Mouse (Mus musculus): ENCODE measurements at regions not wholly inside any gene's neighbourhood (a gene's known extent, or its start where the extent isn't known, plus 50 kb on each side); places are given as distances from the start of the nearest gene placed in this dataset.

DNA sequence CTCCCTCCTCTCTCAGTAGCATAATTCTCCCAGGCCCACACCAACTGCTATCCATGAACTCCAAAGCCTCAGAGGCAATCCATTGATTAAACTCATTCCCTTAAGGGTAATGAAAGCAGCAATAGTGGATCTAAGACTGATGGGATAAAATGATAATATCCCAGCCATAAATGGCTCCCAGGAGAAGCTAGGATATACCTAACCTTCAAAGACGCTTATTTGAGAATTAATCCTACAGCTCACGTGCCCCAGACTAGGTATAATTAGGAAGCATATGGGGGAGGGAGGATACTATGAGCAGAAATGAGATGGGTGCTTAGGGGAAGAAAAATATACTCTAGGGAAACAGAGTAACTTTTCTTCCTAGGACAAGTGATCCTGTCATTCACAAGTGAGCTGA, 52.8 kb upstream of the Rnf32 start:
- DNase-seq = no peak
- intact Hi-C loops (cut with DNase I) = no loop called here
- Histone ChIP-seq H3K27ac (no peak overlapping the region), H3K4me3 (no peak overlapping the region)
- no peak for TF ChIP-seq CTCF (IDR thresholded peaks at IDR 0.05)

DNA sequence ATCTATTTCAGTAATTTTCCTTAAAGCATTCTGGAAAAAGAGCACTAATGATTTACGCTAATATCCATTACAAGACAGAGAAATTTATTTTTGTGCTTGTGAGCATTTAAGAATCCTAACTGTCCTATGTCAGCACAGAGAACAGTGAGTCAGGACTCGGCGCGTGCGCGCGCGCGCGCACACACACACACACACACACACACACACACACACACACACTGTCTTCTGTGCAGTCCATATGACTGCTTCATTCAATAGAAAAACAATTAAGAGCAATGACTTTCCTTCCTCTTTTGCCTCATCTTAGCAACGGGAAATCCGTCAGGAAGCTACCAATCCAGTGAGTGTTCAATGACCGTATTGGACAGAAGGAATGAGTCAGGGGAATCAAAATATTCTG, 53.3 kb upstream of the Rnf32 start:
- Histone ChIP-seq H3K4me3 (no peak overlapping the region), H3K27ac (no peak overlapping the region)
- intact Hi-C loops (cut with DNase I) = no loop called here
- no peak for TF ChIP-seq CTCF (IDR thresholded peaks at IDR 0.05)
- DNase-seq = no peak

DNA sequence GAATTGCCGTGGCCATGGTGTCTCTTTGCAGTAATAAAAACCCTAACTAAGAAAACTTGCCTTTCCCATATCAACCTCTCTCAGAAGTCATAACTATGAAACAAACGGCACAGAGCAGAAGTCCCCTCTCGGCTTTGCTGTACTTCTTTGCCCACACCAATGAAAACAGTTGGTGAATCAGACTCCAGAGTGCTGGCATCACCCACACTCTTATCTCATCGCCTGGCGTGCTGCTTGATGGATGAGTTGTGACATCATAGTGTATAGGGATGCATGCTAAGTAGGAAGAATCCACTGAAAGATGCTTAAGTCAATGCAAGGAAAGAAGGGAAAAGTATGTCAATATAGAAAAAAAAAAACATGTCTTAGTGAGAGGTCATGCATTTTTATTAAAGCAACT, 58.3 kb upstream of the Rnf32 start:
- Histone ChIP-seq H3K27ac (no peak overlapping the region), H3K4me3 (no peak overlapping the region)
- TF ChIP-seq CTCF (IDR thresholded peaks at IDR 0.05) = no peak
- intact Hi-C loops (cut with DNase I) = no loop called here
- DNase-seq = no peak

GRCm38 (mm10) chr5:29132261-29132660, 63.5 kb upstream of the Rnf32 start:
- no peak for TF ChIP-seq CTCF (IDR thresholded peaks at IDR 0.05)
- Histone ChIP-seq H3K4me3 (no peak overlapping the region), H3K27ac (no peak overlapping the region)
- no peak for DNase-seq
- intact Hi-C loops (cut with DNase I) = no loop called here

DNA sequence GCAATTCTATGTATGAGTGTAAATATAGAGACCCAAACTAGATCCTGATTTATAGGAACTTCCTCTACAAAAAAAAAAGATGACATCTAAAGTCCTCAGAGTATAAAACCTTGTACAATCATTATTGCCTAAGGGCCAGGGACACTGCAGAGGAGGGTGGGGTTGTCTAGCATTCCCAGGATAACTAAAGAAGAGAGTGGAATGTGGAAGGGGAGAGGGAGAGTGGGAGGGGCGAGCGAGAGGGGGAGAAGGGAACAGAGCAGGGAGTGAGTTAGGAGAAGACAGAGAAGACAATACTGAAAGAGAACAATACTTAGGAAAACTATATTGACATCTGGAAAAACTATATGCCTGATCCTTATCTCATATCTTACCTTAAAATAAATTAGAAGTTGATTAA, 64.0 kb upstream of the Rnf32 start:
- no peak for TF ChIP-seq CTCF (IDR thresholded peaks at IDR 0.05)
- Histone ChIP-seq H3K27ac (no peak overlapping the region), H3K4me3 (no peak overlapping the region)
- DNase-seq = no peak
- intact Hi-C loops (cut with DNase I) = no loop called here

DNA sequence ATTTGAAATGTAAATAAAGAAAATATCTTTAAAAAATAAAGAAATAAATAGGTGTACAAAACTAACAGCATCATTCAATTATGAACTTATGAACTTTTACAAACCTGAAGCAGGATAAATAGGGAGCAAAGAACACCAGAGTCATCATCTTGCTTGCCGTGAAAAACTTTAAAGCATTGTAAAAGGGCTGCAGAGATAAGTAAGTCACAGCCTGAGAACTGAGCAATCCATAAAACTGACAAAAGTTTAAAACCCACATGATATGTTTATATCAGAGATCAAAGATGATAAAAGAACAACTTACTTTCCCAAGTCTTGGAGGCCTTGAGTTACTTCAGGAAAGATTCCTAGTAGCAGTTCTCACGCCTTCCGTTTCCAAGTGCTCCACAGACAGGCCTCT, 66.1 kb upstream of the Rnf32 start:
- intact Hi-C loops (cut with DNase I) = no loop called here
- DNase-seq = no peak

DNA sequence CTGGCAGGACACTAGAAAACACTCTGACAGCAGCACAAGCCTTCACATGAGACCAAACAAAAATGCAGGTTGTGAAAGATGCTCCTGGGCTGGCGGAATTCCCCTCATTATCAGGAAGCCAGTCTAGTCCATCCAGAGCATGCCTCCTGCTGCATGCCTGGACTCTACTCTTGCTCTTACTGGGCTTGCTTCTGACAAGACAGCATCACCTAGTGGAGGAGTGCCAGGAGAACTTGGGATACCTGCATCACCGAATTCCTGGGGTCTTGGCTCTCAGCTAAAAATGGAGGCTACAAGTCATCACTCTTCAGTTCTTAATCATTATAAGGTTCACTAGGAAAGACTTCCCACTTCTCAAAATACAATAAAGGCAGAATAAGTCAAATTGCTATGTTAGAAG, 78.8 kb upstream of the Rnf32 start:
- TF ChIP-seq CTCF (IDR thresholded peaks at IDR 0.05) = no peak
- Histone ChIP-seq H3K4me3 (no peak overlapping the region), H3K27ac (no peak overlapping the region)
- intact Hi-C loops (cut with DNase I) = no loop called here
- DNase-seq = no peak

More for the DNA sequence above, 66.1 kb upstream of the Rnf32 start:
- TF ChIP-seq CTCF (IDR thresholded peaks at IDR 0.05) = no peak
- Histone ChIP-seq H3K4me3 (no peak overlapping the region), H3K27ac (no peak overlapping the region)

DNA sequence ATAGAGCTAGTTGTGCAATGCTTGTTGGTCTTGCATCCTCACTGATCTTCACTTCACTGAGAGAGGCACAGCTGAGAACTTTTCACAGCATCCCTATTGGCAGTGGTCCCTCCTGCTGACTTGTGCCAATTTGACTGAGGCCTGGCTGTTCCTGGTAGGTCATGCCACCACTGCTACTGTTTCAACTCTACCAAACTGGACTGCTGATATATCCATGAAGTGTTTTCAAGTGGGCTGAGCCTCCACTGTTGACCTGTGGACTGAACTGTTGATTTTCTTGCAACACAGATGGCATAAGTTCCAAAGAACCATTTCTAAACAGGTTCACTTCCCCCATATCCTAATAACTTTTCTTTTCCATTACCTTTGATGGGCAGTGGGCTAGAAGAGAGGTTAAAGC, 83.3 kb upstream of the Rnf32 start:
- no peak for TF ChIP-seq CTCF (IDR thresholded peaks at IDR 0.05)
- DNase-seq = no peak
- no peak overlapping the region for H3K27ac ChIP-seq
- H3K4me3 ChIP-seq = no peak overlapping the region
- intact Hi-C loops (cut with DNase I) = no loop called here

DNA sequence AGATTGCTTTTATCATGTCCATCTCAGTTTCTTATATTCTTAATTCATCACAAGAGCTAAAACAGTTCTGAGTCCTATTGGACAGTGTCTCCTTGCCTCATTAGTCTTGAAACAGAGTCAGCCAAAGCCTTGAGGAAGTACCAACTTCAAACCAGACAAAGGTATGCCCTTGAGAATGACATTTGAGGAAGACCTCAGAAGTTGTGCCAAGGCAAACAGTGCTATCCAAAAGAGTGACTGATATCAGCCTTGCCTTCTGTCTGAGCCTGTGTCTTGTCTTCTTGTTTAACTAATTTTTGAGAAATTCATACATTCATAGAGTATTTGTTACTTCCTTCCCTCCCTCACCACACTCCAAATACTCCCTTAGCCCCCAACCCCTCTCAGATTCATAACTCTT, 88.5 kb upstream of the Rnf32 start:
- intact Hi-C loops (cut with DNase I) = no loop called here
- DNase-seq = no peak
- Histone ChIP-seq H3K4me3 (no peak overlapping the region), H3K27ac (no peak overlapping the region)
- no peak for TF ChIP-seq CTCF (IDR thresholded peaks at IDR 0.05)

DNA sequence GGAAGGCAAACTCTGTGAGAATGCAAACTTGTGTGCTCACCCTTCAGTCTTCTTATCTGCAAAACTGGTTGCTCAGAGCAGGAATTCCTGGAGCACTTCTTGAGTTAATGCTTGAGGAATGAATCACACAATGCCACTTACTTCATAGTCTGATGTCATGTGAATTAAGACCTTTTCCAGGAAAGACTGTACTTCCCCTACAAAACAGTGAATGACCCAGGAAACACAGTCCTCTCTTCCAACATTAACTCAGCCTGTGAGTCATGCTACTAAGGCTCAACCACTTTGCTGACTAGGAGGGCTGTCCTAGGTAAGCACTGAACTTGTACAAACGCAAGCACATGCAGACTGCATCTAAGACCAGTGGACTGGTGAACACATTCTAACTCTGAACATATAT, 112.5 kb upstream of the Rnf32 start:
- intact Hi-C loops (cut with DNase I) = no loop called here
- DNase-seq = no peak

GRCm38 (mm10) chr5:29054393-29054792, 141.4 kb upstream of the Rnf32 start:
- TF ChIP-seq CTCF (IDR thresholded peaks at IDR 0.05) = no peak
- no peak for DNase-seq
- intact Hi-C loops (cut with DNase I) = no loop called here

More for the DNA sequence above, 112.5 kb upstream of the Rnf32 start:
- no peak overlapping the region for H3K4me3 ChIP-seq
- no peak for TF ChIP-seq CTCF (IDR thresholded peaks at IDR 0.05)
- no peak overlapping the region for H3K27ac ChIP-seq

GRCm38 (mm10) chr5:29036636-29037035, 159.2 kb upstream of the Rnf32 start:
- TF ChIP-seq CTCF (IDR thresholded peaks at IDR 0.05) = no peak; the same call in 1 of the 2 replicates
- intact Hi-C loops (cut with DNase I) = no loop called here
- Histone ChIP-seq H3K27ac (no peak overlapping the region), H3K4me3 (no peak overlapping the region)
- no peak for DNase-seq

More at GRCm38 (mm10) chr5:29054393-29054792, 141.4 kb upstream of the Rnf32 start:
- H3K4me3 ChIP-seq = no peak overlapping the region
- H3K27ac ChIP-seq = no peak overlapping the region

- intact Hi-C loops (cut with DNase I) = no loop called here
- no peak overlapping the region for H3K4me3 ChIP-seq
These were observed 162.3 kb upstream of the Rnf32 start for GRCm38 (mm10) chr5:29033462-29033997.

GRCm38 (mm10) chr5:29030525-29030924, 165.3 kb upstream of the Rnf32 start:
- no peak for DNase-seq
- TF ChIP-seq CTCF (IDR thresholded peaks at IDR 0.05) = no peak
- Histone ChIP-seq H3K4me3 (no peak overlapping the region), H3K27ac (no peak overlapping the region)
- intact Hi-C loops (cut with DNase I) = no loop called here

More at GRCm38 (mm10) chr5:29033462-29033997, 162.3 kb upstream of the Rnf32 start:
- H3K27ac ChIP-seq = no peak overlapping the region
- no peak for DNase-seq
- no peak for TF ChIP-seq CTCF (IDR thresholded peaks at IDR 0.05)

Data from gastrocnemius, adult 2 months (tissue).